Mouse (Mus musculus): ENCODE results near the gene Adra1d.
A peak's percentile ranks its signal among the peaks of the same experiment; 100 is the strongest.

Adra1d gene

DNA sequence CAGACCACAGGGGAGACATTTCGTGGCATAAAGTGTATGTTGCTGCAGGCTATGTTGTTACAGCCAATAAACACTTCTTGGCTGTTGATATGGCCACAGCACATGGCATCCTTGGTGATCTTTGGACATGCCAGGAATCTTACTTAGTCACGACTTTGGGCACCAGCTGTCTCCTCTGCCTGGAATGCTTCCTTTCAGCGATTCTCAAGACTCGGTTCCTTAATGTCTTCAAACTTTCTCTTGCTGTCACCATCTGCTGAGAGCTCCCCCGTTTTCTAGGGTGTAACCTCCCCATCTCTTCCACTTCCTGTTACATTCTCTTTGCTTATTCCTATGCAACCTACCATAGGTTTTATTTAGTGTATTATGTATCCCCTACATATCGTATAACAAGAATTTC is 22.3 kb downstream of the Adra1d start:
- no peak for DNase-seq (ENCODE audit: low read depth, low spot score)

DNA sequence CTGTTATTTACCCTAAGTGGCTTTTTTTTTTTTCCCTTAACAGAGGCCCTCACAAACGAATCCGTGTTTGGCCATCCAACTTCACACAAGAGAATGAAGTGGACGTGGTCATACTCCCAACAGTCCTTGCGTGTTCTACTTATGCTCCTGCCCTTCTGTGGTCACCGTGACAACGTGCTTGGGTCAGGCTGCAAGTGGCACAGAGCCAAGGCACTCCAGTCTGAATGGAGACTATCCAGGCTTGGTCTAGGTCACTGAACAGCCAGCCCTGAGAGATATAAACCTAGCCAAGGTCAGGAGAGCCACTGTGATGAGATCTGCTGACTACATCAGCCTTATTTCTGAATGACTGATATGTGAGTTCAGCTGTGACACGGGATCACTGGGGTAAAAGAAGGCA is 23.7 kb downstream of the Adra1d start:
- no peak for DNase-seq (ENCODE audit: low read depth, low spot score)

DNA sequence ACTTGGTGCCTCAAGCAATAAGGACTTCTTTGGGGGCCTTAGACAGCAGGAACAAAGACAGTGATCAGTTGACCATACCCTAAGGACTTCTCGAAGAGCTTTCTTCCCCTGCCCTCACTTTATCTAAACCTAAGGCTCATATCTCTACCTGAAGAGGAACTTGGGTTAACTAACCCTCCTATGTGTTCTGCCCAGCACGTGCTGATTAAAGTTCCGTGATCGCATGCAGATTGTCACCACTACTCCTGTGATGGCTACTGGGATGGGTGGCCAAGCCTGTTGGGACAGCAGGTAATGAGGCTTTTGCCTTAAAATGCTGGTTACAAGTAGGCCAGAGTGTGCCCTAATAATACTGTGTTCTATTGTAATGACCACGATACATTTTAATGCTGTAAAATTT is 26.9 kb downstream of the Adra1d start:
- no peak for DNase-seq (ENCODE audit: low read depth, low spot score)

DNA sequence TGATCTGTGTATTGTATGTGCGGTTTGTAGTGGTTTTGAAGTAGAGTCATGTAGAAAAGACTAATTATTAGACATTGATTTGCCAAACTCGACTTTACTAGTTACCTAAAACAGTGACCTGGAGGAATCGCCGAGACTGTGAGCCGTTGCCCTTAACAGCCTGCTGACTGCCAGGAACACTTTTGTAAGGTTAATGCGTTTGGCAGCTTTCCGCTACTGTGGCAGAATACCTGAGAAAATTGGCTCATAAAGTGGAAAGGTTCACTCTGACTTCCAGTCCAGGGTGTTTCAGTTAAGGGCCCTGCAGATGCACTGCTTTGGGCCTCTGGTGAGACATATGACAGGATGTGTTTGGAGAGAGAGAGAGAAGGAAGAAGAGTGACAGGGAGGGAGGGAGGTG is 30.8 kb downstream of the Adra1d start:
- no peak for DNase-seq (ENCODE audit: low read depth, low spot score)

DNA sequence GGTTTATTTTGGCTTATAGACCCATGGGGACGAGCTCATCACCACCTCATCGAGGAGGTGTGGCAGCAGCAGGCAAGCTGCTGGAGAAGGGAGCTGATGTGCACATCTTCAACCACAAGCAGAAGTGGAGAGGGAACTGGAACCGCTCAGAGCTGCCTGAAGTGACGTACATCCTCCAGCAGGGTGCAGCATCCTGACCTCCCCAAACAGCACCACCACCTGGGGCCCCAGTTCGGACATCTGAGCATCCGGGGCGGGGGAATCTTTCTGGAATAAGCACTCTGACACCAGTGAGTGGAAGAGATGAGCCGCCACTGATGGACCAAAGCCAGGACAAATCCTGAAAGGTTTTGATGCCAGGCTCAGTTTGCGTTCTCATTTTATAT is 31.5 kb downstream of the Adra1d start:
- DNase-seq (ENCODE audit: low read depth, low spot score): peak; percentile 68

DNA sequence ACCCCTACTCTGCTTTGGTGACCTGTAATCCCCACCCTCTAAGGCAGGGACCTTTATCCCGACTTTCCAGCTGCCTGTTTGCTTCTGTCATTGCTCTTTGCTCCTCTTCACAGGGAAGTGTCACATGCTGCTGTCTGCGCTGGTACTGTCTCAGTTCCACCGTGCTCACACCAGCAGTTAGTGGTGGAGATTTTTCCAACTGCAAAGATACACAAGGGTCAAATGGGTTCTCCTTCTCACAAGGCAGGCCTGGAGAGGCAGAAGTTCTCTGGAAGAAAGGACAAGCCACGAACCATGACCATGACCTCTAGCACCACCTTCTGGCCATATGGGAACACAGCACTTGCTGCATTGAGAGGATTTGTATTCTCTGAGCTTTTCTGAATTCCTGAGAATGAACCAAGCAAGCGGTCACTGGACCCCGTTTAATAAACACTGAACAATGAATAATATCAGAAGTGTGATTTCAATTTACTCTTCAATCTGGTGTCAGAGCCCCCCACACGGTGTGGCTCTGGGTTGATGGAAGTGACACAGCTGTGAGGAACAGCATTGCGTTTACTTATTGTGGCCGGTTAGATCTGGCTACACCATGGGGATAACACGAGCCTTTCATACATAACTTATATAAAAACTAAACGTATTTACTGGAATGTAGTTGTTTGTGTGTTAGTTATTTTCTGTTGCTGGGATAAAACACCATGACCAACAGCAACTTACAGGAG is 32.0 kb downstream of the Adra1d start:
- no peak for DNase-seq (ENCODE audit: low read depth, low spot score)

DNA sequence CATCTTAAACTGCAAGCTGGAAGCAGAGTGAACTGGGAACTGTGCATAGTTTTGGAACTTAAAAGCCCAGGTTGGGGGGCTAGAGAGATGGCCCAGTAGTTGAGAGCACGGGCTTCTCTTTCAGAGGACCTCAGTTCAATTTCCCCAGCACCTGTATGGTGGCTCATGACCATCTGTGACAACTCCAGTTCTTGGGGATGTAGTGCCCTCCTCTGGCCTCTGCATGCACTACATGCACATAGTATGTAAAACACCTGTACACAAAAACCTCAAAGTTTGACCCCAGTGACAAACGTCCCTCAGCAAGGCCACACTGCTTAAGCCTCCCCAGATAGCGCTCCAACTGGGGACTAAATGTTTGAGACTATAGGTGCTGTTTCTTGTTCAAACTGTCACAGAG is 35.0 kb downstream of the Adra1d start:
- DNase-seq (ENCODE audit: low read depth, low spot score): no peak

DNA sequence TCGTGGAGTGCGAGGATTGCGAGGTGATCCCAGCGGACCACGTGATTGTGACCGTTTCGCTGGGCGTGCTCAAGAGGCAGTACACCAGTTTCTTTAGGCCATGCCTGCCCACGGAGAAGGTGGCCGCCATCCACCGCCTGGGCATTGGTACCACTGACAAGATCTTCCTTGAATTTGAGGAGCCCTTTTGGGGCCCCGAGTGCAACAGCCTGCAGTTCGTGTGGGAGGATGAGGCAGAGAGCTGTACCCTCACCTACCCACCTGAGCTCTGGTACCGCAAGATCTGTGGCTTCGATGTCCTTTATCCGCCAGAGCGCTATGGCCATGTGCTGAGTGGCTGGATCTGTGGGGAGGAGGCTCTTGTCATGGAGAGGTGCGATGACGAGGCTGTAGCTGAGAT is 41.3 kb downstream of the Adra1d start:
- DNase-seq (ENCODE audit: low read depth, low spot score): no peak

DNA sequence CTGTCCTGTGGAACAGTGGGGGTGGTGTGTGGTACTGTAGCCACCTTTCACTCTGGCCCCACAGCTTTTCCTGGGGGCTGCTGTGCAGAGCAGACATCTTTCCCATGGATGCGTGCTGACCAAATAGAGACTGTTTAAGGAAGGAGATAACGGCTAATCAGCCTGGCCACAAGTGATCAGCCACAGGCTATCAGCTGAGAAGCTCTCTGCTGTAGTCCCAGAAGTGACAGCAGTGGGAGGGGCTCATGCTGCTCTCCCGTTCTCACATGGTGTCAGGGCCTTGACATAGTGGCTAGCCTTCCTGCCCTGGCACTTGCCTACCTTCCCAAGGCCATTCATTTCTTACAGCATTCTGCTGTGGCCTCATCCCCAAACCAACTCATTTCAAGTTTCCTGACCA is 43.3 kb downstream of the Adra1d start:
- no peak for DNase-seq (ENCODE audit: low read depth, low spot score)

DNA sequence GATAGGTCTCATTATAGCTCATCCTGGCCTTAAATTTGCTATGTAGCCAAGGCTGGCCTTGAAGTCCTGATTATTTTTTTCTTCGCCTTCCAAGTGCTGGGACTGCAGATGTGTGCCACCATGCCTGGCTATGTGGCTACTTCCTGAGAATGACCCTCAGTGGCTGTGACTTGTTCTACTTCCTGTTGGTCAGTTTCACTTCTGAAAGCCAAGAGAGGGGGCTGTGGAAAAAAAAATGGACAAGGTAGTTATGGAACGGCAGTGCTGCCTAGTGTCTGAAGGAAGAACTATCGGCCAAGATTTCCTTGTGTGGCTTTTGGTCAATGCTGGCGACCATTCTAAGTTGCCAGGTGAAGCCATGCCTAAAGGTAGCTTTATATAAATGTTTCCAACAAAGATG is 44.5 kb downstream of the Adra1d start:
- no peak for DNase-seq (ENCODE audit: low read depth, low spot score)

DNA sequence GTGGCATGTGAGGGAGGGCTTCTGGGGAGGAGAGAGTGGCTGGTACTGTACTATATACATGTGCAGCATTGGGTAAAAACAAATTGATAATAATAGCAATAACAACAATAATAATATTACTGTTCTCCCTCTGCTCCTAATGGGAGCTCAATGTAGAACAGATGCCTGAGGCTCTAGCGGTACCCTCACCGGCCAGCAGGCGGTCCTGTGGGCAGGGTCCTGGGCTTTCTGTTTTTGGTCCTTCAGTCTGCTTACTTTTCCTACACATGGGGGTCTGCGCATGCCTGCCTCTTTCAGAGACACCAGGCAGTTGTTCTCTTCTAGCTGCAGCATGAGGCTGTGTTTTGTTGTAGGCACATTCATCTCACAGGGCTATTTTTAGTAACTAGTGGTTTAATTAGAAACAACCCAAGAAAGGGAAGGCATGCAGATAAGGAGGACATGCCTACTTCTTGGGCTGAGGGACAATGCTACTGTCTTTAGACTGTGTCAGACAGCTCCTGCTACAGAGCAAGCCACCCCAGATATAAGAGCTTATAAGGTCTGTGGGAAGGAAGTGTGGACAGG is 47.9 kb downstream of the Adra1d start:
- no peak for DNase-seq (ENCODE audit: low read depth, low spot score)

DNA sequence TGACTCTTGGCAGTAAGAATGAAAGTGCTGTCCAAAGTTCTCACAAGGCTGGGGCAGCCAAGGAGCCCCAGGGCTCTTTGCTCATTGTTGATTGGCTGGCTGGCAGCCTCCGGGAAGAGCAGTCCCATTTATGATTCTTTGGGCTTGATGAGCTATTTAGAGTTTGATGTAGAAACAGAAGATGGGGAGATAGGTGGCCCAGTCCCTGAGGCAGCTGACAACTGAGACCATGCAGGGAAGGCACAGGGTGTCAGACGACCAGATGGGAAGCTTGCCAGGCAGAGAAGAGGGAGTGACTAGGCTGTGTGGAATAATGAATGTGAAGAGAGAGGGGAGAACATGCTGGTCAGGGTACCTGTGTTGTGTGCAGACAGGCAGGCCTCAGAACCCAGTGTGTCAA is 48.6 kb downstream of the Adra1d start:
- DNase-seq (ENCODE audit: low read depth, low spot score): no peak

DNA sequence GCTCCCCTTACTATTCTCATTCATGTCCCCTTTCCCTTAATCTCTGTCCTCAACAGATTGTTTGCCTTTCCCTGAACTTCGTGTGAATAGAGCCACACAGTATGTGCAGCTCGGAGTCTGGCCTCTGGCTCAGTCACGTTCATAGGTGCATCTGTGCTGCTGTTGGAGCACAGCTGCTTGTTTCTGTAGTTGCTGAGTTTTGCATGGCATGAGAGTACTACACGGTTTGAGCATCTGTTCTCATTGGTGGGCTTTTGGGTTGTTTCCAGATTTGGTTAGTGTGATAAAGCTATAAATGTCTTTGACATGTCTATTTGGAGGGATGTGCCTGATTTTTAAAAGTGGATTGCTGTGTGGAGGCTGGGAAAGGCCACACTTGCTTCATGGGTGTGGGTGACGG is 51.6 kb downstream of the Adra1d start:
- no peak for DNase-seq (ENCODE audit: low read depth, low spot score)

DNA sequence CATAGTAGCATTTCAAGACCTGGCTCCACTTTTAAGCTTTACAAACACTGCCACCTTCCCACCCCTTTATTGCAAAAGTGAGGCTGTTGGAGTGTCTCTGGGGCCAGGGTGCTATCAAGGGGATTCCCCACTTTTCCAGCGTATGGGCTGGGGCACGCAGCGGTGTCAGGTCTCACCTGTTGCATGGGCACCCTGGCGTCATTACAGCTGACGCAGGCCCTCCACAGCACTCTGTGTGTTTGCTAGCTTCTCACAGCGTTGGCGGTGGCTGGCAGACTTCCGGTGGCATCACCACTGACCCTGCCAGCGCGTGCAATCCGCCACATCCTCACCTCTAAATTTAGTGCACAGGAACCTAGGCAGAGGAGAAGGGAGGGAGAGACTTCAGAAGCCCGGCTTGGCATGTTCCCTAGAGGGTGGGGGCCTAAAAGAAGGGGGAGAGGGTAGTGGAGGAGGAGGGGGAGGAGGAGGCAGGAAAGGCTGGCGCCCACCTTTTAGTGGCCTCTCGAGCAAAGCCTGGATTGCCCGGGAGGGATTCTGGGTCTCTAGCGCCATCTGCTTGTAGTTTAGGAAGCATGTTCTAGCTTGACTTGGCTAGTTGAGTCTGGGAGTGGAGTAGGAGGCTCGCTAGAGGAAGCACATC is 52.3 kb downstream of the Adra1d start:
- DNase-seq (ENCODE audit: low read depth, low spot score): no peak

DNA sequence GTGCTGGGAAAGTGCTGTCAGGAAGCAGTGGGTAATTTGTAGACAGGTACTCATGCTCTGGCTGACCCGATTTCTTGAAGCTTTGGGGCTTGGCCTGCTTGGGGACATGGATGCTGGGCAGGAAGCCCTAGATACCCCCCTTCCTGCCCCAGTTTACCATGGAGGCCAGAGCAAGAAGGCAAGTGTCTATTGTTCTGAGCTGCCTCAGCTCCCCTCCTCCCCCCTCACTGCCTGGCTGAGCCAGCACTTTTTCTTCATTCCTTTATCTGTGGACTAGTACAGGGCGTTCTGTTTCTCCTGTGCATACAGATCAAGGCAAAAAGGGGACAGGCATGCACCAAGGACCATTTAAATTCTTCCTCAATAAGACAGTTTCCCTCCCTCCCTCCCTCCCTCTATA is 53.6 kb downstream of the Adra1d start:
- no peak for DNase-seq (ENCODE audit: low read depth, low spot score)

DNA sequence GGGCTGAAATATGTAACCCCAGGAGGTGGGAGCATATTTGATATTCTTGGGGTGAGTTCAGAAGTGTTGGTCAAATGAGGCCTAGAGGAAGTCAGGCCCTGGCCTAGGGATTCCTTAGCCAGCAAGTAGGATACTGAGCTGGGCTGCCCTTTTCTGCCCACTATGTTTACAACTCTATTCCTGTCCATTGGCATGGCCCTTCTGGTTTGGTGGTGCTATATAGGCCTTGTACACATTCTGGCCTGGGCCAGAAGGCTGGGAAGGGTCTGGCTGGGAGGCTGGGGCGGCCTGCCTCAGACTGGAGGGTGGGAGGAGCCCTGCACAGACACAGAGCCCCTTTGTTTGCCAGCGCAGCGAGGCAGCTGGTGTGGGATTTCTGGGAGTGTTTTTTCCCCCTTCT is 55.7 kb downstream of the Adra1d start:
- DNase-seq (ENCODE audit: low read depth, low spot score): no peak

DNA sequence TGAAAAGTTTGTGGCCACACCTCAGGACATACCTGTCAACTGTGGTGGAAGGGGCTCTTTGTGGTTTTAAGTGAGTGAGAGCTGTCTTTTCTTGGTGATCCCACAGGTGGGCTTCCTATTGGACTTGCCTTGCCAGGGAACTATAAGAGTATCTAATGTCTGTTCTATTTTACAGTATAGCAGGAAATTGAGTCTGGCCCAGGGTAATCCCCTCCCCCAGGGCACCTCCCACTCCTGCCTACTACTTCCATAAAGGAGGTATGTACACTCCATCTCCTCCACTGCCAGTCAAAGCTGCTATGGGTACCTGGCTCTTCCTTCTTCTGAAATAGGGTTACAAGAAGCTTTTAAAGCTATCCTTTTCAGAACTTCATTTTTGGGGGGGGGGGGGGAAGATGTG is 56.7 kb downstream of the Adra1d start:
- DNase-seq (ENCODE audit: low read depth, low spot score): no peak

DNA sequence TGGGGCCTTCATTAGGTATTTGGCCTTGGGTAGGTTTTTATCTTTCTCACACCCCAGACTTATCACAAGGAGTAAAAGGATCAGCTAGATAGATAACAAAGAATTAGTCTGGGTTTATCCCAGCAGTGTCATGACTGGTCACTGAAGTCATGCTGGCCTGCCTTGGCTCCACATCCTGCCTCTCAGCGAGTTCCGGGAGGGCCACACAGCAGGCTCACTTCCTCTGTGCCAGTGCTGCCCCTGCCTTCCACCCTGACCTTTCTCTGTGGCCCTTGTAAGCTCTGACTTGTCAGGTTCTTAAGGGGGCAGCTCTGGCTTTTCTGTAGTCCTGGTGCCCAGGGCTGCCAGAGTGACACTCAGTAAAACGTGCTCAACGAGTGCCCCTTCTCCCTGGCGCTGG is 59.5 kb downstream of the Adra1d start:
- no peak for DNase-seq (ENCODE audit: low read depth, low spot score)

DNA sequence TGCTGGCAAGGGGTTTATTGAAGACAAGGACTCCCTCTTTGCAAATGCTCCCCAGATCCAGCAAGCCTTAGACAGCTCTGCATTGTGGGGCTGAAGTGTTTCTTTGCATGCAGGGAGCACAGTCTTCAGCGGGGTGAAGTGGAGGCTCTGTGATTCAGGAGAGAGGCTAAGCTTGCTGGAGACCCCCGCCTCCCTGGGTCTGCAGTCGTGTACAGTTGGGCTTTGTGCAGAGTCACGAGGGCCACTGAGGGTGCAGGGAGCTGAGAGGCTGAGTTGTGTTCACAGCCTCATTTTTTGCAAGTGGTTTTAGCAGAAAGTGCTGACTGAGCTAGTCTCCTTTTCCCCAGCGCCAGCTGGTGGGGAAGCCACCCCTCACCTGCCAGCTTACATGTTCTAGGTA is 60.2 kb downstream of the Adra1d start:
- no peak for DNase-seq (ENCODE audit: low read depth, low spot score)

DNA sequence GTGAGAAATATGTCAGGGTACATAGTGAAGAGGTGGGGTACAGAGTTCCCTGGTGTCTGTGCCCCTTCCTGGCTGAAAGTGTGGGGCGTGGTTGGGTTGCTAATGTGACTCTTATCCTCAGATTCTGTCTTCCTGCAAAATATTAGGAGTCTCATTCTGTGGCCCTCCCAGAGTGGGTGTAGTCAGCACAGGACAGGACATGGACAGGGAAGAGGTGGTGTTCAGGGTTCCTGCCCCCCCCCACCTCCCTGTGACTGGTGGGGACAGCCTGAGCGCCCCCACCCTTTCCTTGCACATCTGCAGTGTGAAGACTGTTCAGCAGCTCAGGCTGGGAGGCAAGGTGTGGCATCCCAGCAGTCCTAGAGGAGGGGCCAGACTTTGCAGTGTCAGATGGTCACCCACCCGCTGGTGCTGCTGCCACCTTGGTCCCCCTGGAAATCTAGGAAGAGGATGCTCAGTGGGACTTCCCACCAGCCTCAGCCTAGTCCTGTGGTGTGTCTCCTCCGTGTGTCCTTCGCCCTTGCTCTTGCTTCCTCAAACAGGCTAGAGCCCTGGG is 62.7 kb downstream of the Adra1d start:
- DNase-seq (ENCODE audit: low read depth, low spot score): no peak

DNA sequence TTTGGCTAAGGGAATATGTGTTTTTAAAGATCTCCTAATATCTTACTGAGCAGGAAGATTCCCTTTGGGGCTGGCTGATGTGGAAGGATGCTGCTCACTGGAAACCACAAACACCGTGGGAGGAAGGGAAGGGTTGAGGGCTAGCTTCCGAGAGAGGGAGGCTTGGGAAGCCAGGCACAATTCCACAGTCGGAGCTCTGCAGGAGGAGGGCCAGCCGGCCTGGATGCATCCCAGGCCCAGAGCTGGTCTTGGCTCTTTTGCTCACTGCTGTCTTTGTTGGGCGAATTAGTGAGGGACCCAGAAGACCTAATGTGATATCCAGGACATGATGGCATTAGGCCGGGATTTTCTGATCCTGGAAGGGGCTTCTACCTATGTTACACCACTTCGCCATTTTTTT is 63.9 kb downstream of the Adra1d start:
- DNase-seq (ENCODE audit: low read depth, low spot score): no peak

DNA sequence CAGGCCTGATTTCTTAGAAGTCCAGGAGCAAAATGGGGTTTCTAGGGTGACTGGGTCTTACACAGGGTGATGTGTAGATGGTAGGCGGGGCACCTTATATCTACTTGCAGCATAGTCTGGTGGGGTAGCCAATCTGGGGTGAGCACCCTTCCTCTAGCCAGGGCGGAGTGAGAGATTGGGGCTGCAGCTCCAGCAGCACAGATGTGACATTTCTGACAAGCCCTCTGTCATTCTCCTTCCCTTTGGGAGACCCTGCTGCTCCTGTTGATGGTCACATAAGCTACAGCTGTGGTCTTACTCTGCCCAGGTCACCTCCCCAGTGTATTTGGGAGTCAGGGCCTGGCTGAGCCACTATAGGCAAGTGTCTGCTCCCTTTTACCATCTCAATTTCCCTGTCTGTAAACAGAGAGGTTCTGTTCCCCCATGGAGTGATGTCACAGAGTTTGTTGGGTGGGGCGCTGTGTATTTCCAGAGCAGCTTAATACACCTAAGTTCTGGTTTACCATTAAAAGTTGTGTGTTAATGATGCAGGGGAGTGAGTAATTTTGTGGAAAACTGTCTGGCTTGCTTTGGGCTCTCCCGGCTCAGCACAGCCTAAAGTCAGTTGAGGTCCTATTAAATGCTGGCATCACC is 64.7 kb downstream of the Adra1d start:
- DNase-seq (ENCODE audit: low read depth, low spot score): no peak

Data from WW6 (cell line).